Mouse (Mus musculus) kidney, postnatal 0 days (tissue): ENCODE data around the gene Kif2a. TPM values are rescaled to one million over a fixed set of nuclear protein-coding genes. Genes with fewer than 3 reads are reported as not detected.

Experiments
- ATAC-seq: fragments of 200-750 bp; cut with Nextera tagmentation; replicated peaks from 2 replicates; pipeline ENCODE4 v1.8.0; 2017; ENCODE audit warnings: low read depth, moderate number of reproducible peaks, moderate TSS enrichment, moderate library complexity; ENCODE audit not compliant: low FRiP score
- DNase-seq: peaks from one replicate; pipeline ENCODE4 v3.0.0-alpha.2; 2016; ENCODE audit warnings: low spot score
- H3K27ac ChIP-seq: fragments of 300-500 bp; sonication (generic); 2 replicates; pipeline ENCODE4 v1.5.1; 2014; ENCODE audit warnings: mild to moderate bottlenecking
- H3K27me3 ChIP-seq: fragments of 300-500 bp; sonication (generic); 2 replicates; pipeline ENCODE4 v1.6.1; 2014; ENCODE audit warnings: low read length, mixed read lengths; ENCODE audit not compliant: insufficient read depth
- H3K36me3 ChIP-seq: fragments of 300-500 bp; sonication (generic); 2 replicates; pipeline ENCODE4 v1.6.1; 2014; ENCODE audit warnings: low read length, mixed read lengths; ENCODE audit not compliant: insufficient read depth
- H3K4me1 ChIP-seq: fragments of 300-500 bp; sonication (generic); replicated peaks from 2 replicates; pipeline ENCODE4 v1.6.1; 2014; ENCODE audit warnings: antibody characterized with exemption, low read length, mixed read lengths; ENCODE audit not compliant: insufficient read depth
- H3K4me2 ChIP-seq: fragments of 300-500 bp; sonication (generic); 2 replicates; pipeline ENCODE4 v1.6.1; 2014; ENCODE audit warnings: mild to moderate bottlenecking, low read length, moderate library complexity, mixed read lengths
- H3K4me3 ChIP-seq: fragments of 300-500 bp; sonication (generic); replicated peaks from 2 replicates; pipeline ENCODE4 v1.5.1; 2014; ENCODE audit warnings: low read depth, low read length
- H3K9ac ChIP-seq: fragments of 300-500 bp; sonication (generic); 2 replicates; pipeline ENCODE4 v1.6.1; 2014; ENCODE audit warnings: low read depth, low read length
- H3K9me3 ChIP-seq: fragments of 300-500 bp; sonication (generic); replicated peaks from 2 replicates; pipeline ENCODE4 v1.6.1; 2016; ENCODE audit warnings: low read length, inconsistent platforms, mixed read lengths
- CTCF ChIP-seq: IDR thresholded peaks from 2 replicates; pipeline ENCODE4 v1.5.1; 2016; ENCODE audit warnings: antibody characterized with exemption, low read depth, mild to moderate bottlenecking, moderate library complexity
- WGBS: fragments of 180-500 bp; shearing (Covaris S2); extraction: QIAGEN DNeasy Blood & Tissue Kit; methylation state at CpG from one replicate; pipeline ENCODE4 v1.1.7; 2014; 5-methylcytosine and 5-hydroxymethylcytosine counted together
- polyA plus RNA-seq: library from polyadenylated mRNA; unstranded; fragments of >200 nt; fragmentation: Nextera tagmentation; extraction: Ambion mirVana; gene quantifications from 2 replicates; pipeline ENCODE4 v1.2.1, GENCODE M21; 2015

Kif2a gene
- polyA plus RNA-seq, 1 experiment from 2014 or later: 25.8 TPM

DNA sequence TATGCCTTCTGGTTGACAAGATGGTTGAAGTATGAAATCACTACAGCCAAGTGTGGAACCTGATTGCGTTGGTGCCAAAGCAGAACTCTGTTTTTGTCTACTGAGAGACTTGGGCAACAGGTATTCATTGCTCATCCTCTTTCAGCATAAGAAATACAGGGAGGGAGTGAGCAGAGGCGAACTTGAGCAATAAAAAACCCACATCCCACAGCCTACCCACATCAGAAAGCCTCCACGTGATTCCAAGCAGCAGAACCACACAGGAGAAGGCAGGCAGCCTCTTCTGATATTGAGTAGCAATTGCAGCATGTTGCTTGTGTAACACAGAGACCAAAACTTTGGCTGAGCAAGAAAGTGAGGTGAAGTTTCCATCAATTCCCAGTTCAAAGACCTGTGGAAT is 37.5 kb upstream of the Kif2a start:
- no peak for DNase-seq
- 74% methylated on average over 3 of the region's 3 CpGs for WGBS

DNA sequence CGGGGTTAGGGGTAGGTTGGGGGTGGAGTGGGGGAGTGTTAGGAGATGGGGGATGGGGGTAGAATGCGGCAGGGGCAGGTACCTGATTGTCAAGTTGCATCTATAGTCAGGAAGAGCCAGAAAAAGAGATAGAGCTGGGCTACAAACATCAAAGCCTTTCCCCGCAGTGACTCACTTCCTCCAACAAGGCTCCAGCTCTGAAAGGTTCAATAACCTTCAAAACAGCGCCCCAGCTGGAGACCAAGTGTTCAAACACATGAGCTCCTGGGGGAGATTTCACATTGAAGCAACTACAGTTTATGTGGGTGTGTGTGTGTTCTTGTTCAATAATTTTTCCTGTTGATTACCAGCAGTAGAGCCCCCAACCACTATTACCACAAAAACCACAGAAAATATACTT is 34.4 kb upstream of the Kif2a start:
- Histone ChIP-seq H3K9me3 (no peaks in the 10 kb centered on the region), H3K9ac (no peak overlapping the region), H3K36me3 (no peaks in the 10 kb centered on the region), H3K4me2 (no peak overlapping the region), H3K4me1 (no peaks in the 10 kb centered on the region), H3K4me3 (no peak overlapping the region), H3K27me3 (no peaks in the 10 kb centered on the region), H3K27ac (no peak overlapping the region)
- DNase-seq: peak; percentile 45
- 31% methylated on average over 4 of the region's 4 CpGs for WGBS
- no peak for ATAC-seq
- TF ChIP-seq CTCF: peak; percentile 32; the same call in 1 of the 2 replicates

More for the DNA sequence above, 37.5 kb upstream of the Kif2a start:
- no peak for ATAC-seq
- no peak for TF ChIP-seq CTCF
- Histone ChIP-seq H3K4me1 (no peaks in the 10 kb centered on the region), H3K9me3 (no peaks in the 10 kb centered on the region), H3K4me3 (no peak overlapping the region), H3K9ac (no peak overlapping the region), H3K27me3 (no peaks in the 10 kb centered on the region), H3K36me3 (no peaks in the 10 kb centered on the region), H3K27ac (no peak overlapping the region), H3K4me2 (no peak overlapping the region)

DNA sequence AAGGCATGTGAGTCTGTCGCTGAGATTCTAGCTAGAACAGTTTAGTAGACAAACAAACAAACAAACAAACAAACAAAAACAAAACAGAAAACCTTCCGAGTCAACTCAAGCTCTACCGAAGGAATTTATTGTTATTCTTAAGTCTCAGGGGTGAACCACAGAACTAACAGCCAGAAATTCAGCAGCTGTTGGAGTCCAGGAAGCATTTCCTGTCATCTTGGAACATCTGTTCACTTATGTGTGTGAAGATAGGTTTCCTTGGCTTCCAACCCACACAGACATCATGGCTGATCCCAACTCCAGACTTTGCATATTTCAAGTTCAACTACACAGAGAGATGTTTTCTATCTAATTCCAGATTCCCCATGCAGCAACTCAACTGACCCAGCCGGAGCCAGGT is 32.6 kb upstream of the Kif2a start:
- Histone ChIP-seq H3K9ac (no peak overlapping the region), H3K27ac (no peak overlapping the region), H3K4me3 (no peak overlapping the region), H3K36me3 (no peaks in the 10 kb centered on the region), H3K9me3 (no peaks in the 10 kb centered on the region), H3K27me3 (no peaks in the 10 kb centered on the region), H3K4me2 (no peak overlapping the region), H3K4me1 (no peaks in the 10 kb centered on the region)
- TF ChIP-seq CTCF: no peak
- peak; percentile 59 for DNase-seq
- 55% methylated on average over 4 of the region's 4 CpGs for WGBS
- no peak for ATAC-seq

DNA sequence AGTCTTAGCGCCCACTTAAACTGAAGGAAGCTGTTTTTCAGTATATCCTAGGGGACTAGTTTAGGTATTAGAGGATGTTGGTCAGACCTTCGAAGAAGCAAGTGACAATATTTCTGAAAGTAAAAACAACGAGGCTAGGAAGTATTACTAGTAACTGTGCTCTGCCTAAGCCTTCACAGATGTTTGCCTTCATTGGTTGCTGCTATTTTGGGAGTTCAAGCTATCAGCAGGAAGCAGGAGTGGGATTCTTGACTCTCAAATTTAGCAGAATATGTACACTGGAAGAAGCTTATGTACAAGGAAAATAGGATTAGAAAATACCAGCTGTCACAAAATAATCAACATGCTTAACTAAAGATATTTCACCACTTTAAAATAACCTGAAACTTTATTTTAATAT is 29.4 kb upstream of the Kif2a start:
- no peaks in the 10 kb centered on the region for H3K4me1 ChIP-seq
- 83% methylated on average over 3 of the region's 3 CpGs for WGBS
- DNase-seq (peak; percentile 21), ATAC-seq (no peak)
- H3K36me3 ChIP-seq: no peaks in the 10 kb centered on the region
- no peak overlapping the region for H3K4me2 ChIP-seq
- no peak for TF ChIP-seq CTCF
- H3K9me3 ChIP-seq: 0 out of 2 replicates have a peak, but pooled peaks cover 3% of the 10 kb centered on the region
- no peak overlapping the region for H3K9ac ChIP-seq
- H3K27me3 ChIP-seq: no peaks in the 10 kb centered on the region
- H3K27ac ChIP-seq: no peak overlapping the region
- no peak overlapping the region for H3K4me3 ChIP-seq

DNA sequence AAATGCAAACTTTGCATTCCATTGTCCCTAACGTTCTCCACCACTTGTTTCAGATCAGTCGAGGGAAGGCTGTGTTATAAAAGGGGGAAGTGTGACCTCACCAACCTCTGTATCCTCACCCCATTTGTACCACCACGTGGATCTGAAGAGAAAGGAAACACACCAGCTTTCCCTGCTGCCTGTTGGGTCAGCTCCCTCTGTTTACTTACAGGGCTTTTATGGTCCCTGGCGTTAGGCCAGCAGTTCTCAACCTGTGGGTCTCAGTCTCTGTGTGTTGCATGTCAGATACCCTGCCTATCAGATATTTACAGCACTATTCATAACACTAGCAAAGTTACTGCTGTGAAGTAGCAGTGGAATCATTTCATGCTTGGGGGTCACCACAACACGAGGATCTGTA is 22.3 kb upstream of the Kif2a start:
- Histone ChIP-seq H3K27ac (no peak overlapping the region), H3K4me1 (no peaks in the 10 kb centered on the region), H3K9ac (no peak overlapping the region), H3K27me3 (no peaks in the 10 kb centered on the region), H3K9me3 (0 out of 2 replicates have a peak, but pooled peaks cover 3% of the 10 kb centered on the region), H3K4me2 (no peak overlapping the region), H3K36me3 (no peaks in the 10 kb centered on the region), H3K4me3 (no peak overlapping the region)
- TF ChIP-seq CTCF: no peak
- WGBS: 14% methylated on average over 5 of the region's 5 CpGs
- DNase-seq (peak; percentile 16), ATAC-seq (no peak)

DNA sequence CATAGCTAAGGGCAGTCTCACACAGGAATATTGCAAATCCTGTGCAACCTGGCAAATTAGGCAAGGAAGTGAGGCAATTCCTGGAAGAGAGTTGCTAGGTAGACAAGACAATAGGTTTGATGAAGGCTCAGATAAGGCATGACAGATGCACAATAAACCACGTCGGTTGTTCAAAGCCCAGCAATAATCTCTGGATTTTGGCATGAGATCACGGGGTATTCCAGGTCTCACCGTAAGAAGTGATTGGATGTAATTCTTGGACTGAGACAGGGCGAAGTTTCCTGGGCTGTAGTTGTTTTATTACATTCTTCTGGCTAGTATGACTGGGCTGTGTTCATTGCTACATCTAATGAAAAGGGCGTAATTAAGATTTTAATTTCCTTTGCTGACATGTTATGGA is 20.6 kb upstream of the Kif2a start:
- TF ChIP-seq CTCF: no peak
- Histone ChIP-seq H3K4me1 (no peaks in the 10 kb centered on the region), H3K36me3 (no peaks in the 10 kb centered on the region), H3K9ac (no peak overlapping the region), H3K4me2 (no peak overlapping the region), H3K27me3 (no peaks in the 10 kb centered on the region), H3K9me3 (0 out of 2 replicates have a peak, but pooled peaks cover 3% of the 10 kb centered on the region), H3K4me3 (no peak overlapping the region), H3K27ac (no peak overlapping the region)
- ATAC-seq (no peak), DNase-seq (no peak)
- 78% methylated on average over 6 of the region's 6 CpGs for WGBS

DNA sequence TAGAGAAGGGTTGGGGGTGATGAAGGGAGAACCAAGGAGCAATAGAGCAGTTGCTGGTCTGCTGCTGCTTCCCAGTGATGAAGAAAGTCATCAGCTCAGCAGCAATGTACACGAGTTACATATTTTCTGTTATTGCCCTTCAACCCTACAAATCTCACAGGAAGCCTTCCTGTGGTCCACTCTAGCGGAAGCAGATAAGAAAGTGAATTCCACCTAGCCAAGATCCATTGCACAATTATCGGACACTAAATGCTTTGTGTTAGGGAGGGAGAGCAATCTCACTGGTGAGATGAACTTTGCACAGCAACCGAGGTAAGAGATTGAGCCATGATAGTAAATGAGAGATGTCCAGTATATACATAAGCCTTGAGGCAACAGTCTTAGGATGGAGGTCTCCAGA is 17.6 kb upstream of the Kif2a start:
- H3K4me2 ChIP-seq: no peak overlapping the region
- no peaks in the 10 kb centered on the region for H3K36me3 ChIP-seq
- 77% methylated on average over 4 of the region's 4 CpGs for WGBS
- no peak overlapping the region for H3K4me3 ChIP-seq
- TF ChIP-seq CTCF: no peak
- no peaks in the 10 kb centered on the region for H3K4me1 ChIP-seq
- no peaks in the 10 kb centered on the region for H3K27me3 ChIP-seq
- no peaks in the 10 kb centered on the region for H3K9me3 ChIP-seq
- no peak overlapping the region for H3K9ac ChIP-seq
- ATAC-seq (no peak), DNase-seq (no peak)
- H3K27ac ChIP-seq: no peak overlapping the region
